Mouse (Mus musculus): ENCODE results near the gene Nsl1.

The Nsl1 gene

GRCm38 (mm10) chr1:191095019-191095418 lies 32.2 kb downstream of the Nsl1 start:
- no peak for DNase-seq (ENCODE audit: inconsistent ontology term)

- DNase-seq (ENCODE audit: inconsistent ontology term): no peak
Measured at GRCm38 (mm10) chr1:191096871-191097681, 34.3 kb downstream of the Nsl1 start.

- DNase-seq (ENCODE audit: inconsistent ontology term): peak; percentile 65
Measured at GRCm38 (mm10) chr1:191097802-191098747, 35.3 kb downstream of the Nsl1 start, which contains the start of gene Batf3. Gene Batf3, plus strand, starts transcription at chr1:191097847.

- DNase-seq (ENCODE audit: inconsistent ontology term): no peak
Measured at GRCm38 (mm10) chr1:191099114-191099513, 36.3 kb downstream of the Nsl1 start.

- DNase-seq (ENCODE audit: inconsistent ontology term): no peak
Measured at GRCm38 (mm10) chr1:191099772-191100291, 37.0 kb downstream of the Nsl1 start.

- DNase-seq (ENCODE audit: inconsistent ontology term): no peak
Measured at GRCm38 (mm10) chr1:191102730-191103370, 40.0 kb downstream of the Nsl1 start.

- DNase-seq (ENCODE audit: inconsistent ontology term): no peak
Measured at GRCm38 (mm10) chr1:191105246-191105645, 42.4 kb downstream of the Nsl1 start.

- no peak for DNase-seq (ENCODE audit: inconsistent ontology term)
Measured at GRCm38 (mm10) chr1:191107306-191107705, 44.5 kb downstream of the Nsl1 start.

GRCm38 (mm10) chr1:191109907-191110306 lies 47.1 kb downstream of the Nsl1 start:
- no peak for DNase-seq (ENCODE audit: inconsistent ontology term)

- no peak for DNase-seq (ENCODE audit: inconsistent ontology term)
Measured at GRCm38 (mm10) chr1:191111146-191111545, 48.3 kb downstream of the Nsl1 start.

GRCm38 (mm10) chr1:191114868-191115267 lies 52.1 kb downstream of the Nsl1 start:
- DNase-seq (ENCODE audit: inconsistent ontology term): no peak

GRCm38 (mm10) chr1:191115514-191116238 lies 52.9 kb downstream of the Nsl1 start:
- no peak for DNase-seq (ENCODE audit: inconsistent ontology term)

GRCm38 (mm10) chr1:191122744-191123143 lies 59.9 kb downstream of the Nsl1 start:
- DNase-seq (ENCODE audit: inconsistent ontology term): no peak

- DNase-seq (ENCODE audit: inconsistent ontology term): no peak
Measured at GRCm38 (mm10) chr1:191123696-191124095, 60.9 kb downstream of the Nsl1 start.

- DNase-seq (ENCODE audit: inconsistent ontology term): no peak
Measured at GRCm38 (mm10) chr1:191124288-191124687, 61.5 kb downstream of the Nsl1 start.

- peak; percentile 68 for DNase-seq (ENCODE audit: inconsistent ontology term)
Measured at GRCm38 (mm10) chr1:191125811-191126638, 63.2 kb downstream of the Nsl1 start.

GRCm38 (mm10) chr1:191131692-191132091 lies 68.9 kb downstream of the Nsl1 start:
- DNase-seq (ENCODE audit: inconsistent ontology term): no peak

GRCm38 (mm10) chr1:191132240-191132639 lies 69.4 kb downstream of the Nsl1 start:
- no peak for DNase-seq (ENCODE audit: inconsistent ontology term)

GRCm38 (mm10) chr1:191132934-191133333 lies 70.1 kb downstream of the Nsl1 start:
- no peak for DNase-seq (ENCODE audit: inconsistent ontology term)

- no peak for DNase-seq (ENCODE audit: inconsistent ontology term)
Measured at GRCm38 (mm10) chr1:191135406-191135805, 72.6 kb downstream of the Nsl1 start.
